Mouse (Mus musculus) heart, adult 18-20 months (tissue): ENCODE data around the gene B3galt2. TPM values are rescaled to one million over a fixed set of nuclear protein-coding genes. Genes with fewer than 3 reads are reported as not detected.
"Not testable (repeated sequence)": the region's sequence is repeated elsewhere in the genome, so short reads cannot be mapped to it uniquely, and the experiment has no call there.

Source experiments
- DNase-seq, 2 experiments: peaks; one replicate each; pipeline ENCODE4 v3.0.0; 2021 to 2022; ENCODE audit warnings: mixed read lengths in 1 of 2
- long read RNA-seq, 2 experiments: library from polyadenylated mRNA; stranded (forward); transcript quantifications; one replicate each; pipeline ENCODE4 v2.0.0; 2021
- total RNA-seq, 2 experiments: library from RNA; stranded (reverse); gene quantifications; 2 replicates each; pipeline ENCODE4 v1.2.3; 2021

Gene B3galt2
- 1 to 10 TPM; 2.4 to 2.5 TPM for total RNA-seq
- long read RNA-seq, experiment 1, full-length matches to known transcripts, result 8 of 9 reads
- long read RNA-seq, experiment 1, partial matches to known transcripts, result 0 of 9 reads
- long read RNA-seq, experiment 1, other reads (novel, unspliced or antisense), result 1 of 9 reads
- long read RNA-seq, experiment 2, partial matches to known transcripts, result 0 of 1 reads
- long read RNA-seq, experiment 2, other reads (novel, unspliced or antisense), result 1 of 1 reads

DNA sequence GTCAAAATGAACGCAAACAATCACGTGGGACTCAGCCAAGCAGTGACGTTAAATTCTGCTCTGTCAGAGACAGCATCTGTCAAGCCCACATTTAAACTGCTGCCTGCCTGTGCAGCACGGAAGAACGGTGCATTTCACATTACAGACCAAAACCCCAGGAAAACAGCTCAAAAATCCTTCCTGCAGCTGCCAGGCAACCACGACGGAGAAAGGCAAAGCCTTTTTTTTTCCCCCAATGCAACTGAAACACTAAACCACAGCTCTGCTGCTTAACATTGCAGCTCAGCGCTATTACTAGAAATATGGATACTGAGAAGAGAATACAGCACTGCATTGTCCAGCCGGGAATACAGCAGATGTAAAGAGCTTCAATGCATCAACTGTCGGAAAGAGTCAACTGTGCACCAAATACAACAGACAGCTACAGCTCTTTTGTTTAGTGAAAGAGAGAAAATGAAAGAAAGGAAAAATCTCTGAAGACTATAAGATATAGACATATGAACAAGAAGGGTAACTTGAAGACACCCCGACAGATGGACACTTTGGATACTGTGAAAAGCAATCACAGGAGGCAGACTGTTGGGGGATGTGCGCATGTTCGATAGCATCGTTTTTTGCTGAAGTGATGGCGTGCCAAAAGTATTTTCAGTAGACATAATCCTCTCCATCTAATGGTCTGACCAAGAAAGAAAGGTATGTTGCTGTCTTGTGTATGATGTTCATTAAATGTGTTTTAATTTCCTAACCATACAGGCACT lies at the start of gene B3galt2:
Gene B3galt2, plus strand, starts transcription at position 15 of the 758 bp plus-strand sequence.
- peak; percentile 39 to 47 for DNase-seq

DNA sequence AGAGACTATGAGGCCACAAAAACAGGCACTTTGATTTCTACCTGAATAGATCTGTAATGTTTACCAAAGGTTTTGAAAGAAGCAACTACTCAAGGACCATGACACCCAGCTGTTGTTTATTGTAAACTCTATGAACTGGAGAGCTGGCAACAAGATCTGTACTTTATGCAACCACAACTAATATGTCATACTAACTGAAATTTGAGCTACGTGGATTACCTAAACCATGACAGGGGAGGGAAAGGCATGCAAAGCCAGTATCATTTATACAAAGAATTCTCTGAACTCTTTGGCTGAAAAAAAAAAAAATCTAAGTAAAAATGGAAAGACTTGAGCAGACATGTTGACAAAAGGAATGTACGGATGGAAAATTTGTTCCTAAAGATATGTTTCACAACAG lies 43.6 kb upstream of the B3galt2 start:
- DNase-seq, result no peak

DNA sequence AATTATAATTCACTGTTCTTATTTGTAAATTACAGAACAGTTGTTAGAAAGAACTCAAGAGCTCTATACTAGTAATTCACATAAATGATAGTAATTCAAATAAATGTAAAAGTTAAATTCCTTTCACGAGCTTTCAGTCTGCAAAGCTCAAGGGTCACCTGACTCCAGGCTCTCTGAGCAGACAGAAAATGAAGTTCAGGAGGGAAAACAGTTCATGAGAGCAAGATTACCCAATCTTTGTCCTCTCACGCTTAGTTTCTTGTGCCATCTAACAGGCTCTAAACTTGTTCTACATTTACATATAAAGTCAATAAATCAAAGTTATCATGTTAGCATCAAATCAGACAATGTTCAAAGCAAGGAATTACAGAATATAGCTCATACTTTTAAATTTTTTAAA lies 31.6 kb upstream of the B3galt2 start:
- no peak for DNase-seq

DNA sequence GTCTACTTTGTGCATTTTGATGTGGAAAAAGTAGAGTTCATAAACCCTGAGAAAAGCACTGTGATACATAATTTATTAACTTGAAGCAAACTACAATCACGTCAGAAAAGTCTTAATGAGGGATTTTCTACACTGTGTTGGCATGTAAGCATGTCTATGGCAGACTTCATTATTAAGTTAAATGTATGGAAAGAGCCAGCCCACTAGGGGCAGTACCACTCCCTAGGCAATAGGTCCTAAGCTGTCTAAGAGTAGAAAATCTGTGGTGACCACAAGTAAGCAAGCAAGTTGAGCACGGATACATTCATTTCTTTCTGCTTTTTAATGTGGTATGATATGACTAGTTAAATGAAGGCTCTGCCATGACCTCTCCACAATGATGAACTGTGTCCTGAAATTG lies 27.6 kb upstream of the B3galt2 start:
- no peak for DNase-seq

GRCm38 (mm10) chr1:143619760-143620159 lies 20.7 kb upstream of the B3galt2 start:
- DNase-seq, result no peak

DNA sequence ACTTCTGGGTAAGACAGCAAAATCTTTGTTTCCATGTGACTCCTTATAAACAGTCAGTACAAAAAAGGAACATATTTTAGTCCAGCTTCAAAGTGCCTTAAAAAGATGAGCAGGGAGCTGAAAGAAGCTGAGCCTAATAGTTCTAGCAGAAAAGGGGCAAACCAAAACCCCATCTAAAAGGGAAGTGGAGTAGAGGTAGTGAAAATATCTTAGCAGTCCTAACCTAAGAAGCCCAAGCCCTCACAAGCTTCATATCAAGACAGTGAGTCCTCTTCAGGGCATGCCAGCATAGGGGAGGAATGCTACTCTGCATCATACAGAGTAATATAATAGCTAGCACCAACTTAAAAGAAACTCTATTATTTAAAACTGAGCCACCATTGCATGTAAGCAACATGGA lies 18.5 kb upstream of the B3galt2 start:
- no peak for DNase-seq

DNA sequence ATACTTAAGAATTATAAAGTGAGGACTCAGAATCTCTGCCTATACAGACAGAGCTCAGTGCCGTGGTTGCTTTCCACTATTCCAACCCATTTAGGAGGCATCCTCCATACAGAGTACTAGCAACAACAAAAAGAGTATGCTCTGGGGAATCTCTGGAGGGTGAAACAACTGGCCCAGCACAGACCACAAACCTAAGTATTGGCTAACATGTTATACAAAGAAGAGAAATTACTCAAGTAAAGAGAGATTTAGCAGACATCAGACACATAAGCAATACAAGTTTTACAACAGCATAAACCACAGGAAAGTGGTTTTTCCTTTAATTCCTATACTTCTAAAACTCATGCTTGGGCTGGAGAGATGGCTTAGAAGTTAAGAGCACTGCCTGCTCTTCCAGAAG lies 17.8 kb upstream of the B3galt2 start:
- DNase-seq, result no peak

- DNase-seq, result no peak
Measured at GRCm38 (mm10) chr1:143631337-143631736, 9.1 kb upstream of the B3galt2 start.

- no peak for DNase-seq
Measured at GRCm38 (mm10) chr1:143632361-143632760, 8.1 kb upstream of the B3galt2 start.

DNA sequence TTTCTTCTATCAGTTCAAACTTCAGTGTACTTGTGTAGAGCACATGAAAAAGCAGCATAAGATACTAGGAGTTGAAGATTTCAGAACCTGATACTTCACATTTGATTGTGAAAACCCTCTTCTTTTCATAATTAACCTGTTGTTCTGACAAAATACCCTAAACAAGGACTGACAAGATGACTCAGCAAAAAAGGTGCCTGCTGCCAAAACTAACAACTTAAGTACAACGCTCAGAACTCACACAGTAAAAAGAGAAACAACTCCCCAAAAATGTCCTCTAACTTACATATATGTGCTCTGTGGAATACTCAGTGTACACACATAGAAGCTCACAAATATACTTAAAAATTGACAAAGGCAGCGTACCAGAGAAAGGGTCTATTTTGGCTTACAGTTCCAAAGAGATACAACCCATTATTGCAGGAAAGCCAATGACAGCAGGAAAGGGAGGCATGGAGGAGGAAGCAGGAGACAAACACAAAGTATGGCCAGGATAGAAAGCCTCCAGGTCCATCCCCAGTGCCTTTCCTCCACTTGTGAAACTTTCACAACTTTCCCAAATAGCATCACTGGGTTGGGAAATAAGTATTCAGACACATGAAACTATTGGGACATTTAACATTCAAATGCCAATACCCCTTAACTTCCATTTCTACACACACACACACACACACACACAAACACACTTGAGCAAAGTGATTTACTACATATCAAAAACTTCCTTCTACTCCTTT lies 7.4 kb upstream of the B3galt2 start:
- no peak for DNase-seq

DNA sequence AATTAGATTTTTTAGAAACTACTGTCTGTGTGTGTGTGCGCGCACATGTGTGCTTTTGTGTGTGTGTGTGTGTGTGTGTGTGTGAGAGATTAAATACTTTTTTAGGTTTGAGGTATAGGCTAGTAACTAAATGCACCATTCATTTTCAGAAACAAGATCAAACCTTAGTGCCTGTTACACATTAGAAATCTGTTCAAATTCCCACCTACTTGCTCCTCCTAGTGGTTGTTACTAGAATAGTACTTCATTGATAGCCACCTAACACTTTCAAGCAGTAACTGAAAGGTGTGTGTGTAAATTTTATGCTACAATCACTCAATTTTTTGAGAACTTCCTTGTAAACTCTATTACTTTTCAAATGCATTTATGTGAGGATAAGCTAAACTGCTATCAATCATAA lies 3.8 kb downstream of the B3galt2 start:
- DNase-seq, result peak in 1 of 2 experiments; percentile 43

- DNase-seq, result no peak
Measured at GRCm38 (mm10) chr1:143645386-143645785, 4.9 kb downstream of the B3galt2 start.

DNA sequence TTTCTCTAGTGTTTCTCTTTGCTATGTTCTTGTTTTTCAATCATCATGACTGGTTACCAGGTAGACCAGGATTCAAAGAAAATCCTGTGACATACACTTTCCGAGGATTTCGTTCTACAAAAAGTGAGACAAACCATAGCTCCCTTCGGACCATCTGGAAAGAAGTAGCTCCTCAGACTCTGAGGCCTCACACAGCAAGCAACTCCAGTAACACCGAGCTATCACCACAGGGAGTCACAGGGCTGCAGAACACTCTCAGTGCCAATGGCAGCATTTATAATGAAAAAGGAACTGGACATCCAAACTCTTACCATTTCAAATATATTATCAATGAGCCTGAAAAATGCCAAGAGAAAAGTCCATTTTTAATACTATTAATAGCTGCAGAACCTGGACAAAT lies 5.8 kb downstream of the B3galt2 start:
- no peak for DNase-seq

DNA sequence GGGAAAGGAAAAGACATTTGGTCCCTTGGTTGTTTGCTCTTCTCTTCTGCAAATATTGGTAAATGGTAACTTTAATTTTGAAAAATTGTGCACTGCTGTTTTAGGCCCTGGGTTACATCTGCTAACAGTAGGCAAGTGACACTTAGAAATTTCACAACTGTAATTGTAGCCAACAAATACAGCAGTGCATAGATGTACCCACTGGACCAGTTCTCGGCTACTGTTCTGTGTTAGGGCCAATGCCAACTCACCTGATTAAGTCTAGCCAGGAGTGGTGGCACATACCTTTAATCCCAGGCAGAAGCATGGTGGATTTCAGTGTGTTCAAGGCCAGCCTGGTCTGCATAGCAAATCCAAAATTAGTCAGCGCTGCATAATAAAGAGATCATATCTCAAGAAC lies 9.9 kb downstream of the B3galt2 start:
- no peak for DNase-seq

GRCm38 (mm10) chr1:143653646-143654045 lies 13.2 kb downstream of the B3galt2 start:
- no peak for DNase-seq

DNA sequence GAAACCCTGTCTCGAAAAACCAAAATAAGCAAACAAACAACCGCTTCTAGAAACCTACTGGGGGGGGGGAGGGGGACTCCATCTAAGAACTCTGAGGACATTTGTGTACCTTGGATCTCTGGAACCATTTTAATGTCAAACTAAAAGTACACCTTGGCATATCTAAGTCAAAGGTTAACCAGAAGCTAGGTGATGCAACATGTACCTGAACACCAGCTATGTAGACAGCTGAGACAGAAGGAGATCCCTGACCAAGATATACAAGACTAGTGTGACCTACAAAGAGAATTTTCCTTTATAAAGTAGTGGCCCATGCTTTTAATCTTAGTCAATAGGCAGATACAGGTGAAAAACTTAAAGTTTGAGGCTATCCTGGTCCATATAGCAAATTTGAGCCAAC lies 22.7 kb downstream of the B3galt2 start:
- DNase-seq, result no peak

DNA sequence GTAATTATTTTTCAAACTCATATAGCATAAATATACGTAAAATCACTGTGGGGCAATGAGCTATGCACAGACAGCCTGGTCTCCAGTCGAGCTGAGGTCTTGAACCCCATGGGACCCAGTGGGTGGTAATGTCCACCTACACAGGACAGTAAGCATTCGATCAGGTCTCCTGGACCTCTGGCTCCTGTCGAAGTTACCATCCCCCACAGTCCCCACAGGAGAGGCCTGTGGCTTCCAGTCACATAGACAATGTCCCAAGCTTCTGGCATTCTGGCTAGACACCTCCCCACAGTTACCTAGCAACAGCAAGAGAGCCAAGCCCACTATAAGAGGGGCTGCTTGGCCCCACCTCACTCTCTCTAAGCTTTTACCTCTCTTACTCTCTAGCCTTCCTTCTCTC lies 24.3 kb downstream of the B3galt2 start:
- not testable (repeated sequence) for DNase-seq

DNA sequence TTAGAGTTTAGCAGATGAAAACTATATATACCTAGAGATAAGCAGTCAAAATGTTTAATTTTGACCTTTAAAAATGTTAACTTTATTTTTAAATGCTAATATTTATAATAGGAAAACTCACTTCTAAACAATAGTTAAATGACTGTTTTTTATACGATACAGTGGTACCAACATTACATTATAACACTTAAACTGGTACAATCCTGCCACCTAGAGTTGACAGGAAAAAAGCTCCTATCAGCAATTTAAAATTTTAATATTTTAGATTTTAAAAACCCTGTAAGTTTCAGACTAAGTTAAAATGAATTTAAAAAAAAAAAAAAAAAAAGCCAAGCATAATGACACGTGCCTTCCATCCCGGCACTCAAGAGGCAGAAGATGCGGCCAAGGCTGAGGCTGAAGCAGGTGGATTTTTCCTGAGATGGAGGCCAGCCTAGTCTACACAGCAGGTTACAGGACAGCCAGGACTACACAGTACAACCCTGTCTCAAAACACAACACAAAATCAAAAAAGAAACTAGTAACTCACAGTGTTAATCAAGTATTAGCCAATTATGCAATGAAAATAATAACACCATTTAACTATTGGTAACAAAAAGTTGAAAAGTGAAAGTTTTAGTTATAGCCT lies 35.4 kb downstream of the B3galt2 start:
- DNase-seq, result no peak

DNA sequence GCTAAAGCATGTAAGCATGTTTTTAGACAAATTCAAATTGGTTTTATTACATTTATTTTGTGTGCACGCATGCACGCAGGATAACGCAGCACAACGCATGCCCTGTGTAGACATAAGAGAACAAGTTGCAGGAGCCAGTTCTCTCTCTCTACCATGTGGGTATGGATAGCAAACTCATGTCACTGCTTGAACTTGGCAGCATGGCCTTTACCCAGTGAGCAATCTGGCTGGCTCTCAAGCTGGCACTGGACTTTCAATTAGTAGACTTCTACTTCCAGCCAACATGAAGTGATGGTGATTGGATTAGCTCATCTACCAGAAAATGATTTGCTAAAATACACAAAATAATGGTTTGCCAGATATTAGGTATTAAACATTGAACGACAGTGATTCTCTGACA lies 40.6 kb downstream of the B3galt2 start:
- DNase-seq, result peak; percentile 68 to 72

DNA sequence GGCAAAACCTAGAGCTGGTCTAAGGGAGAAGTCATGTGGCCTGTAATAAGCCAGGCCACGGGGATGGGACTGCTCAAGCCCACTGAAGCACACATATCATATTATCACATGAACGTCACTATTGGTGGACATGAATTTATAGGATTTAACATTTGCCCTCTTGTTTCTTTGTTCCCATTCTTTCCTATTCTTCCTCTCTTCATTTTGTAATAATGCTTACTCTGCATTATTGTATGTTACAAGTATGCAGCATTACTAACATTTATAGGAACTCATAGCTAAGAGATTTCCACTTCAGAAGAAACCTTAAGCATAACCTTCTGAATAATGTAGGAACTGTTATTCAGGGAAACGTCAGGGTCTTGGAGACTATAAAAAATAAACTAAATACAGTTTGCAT lies 44.4 kb downstream of the B3galt2 start:
- no peak for DNase-seq

DNA sequence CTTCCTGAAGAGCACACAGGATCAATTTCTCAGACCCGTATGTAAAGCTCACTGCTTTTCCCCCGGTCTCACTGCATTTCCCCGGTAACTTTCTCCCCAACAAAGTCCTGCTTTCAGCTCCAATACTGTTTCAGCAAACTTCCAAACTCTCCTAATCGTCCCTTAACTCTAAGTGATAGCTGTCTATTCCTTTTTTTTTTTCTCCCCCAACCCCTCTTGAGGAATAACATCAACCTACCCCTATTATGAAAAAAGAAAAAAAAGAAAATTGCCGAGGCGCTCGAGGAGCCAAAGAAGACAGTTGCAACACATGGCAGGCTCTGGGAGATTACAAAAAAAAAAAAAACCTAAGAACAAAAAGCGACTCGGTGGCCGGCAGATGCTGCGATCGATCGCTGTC lies 61.3 kb downstream of the B3galt2 start:
- no peak for DNase-seq

- DNase-seq, result peak in 1 of 2 experiments; percentile 77
Measured at GRCm38 (mm10) chr1:143702141-143702740, 61.8 kb downstream of the B3galt2 start.
